Mouse (Mus musculus): ENCODE measurements at regions not wholly inside any gene's neighbourhood (a gene's known extent, or its start where the extent isn't known, plus 50 kb on each side); places are given as distances from the start of the nearest gene placed in this dataset. TPM values are rescaled to one million over a fixed set of nuclear protein-coding genes. Genes with fewer than 3 reads are reported as not detected.

- peak; percentile 37 for DNase-seq (ENCODE audit: low spot score)
These were observed 688.1 kb downstream of the Gm826 start for GRCm38 (mm10) chr2:159645861-159646260.

- peak; percentile 35 for DNase-seq (ENCODE audit: low spot score)
These were observed 687.4 kb downstream of the Gm826 start for GRCm38 (mm10) chr2:159646595-159646994.

GRCm38 (mm10) chr2:159652243-159652642, 681.7 kb downstream of the Gm826 start:
- no peak for DNase-seq (ENCODE audit: low spot score)

GRCm38 (mm10) chr2:159676845-159677244, 657.1 kb downstream of the Gm826 start:
- DNase-seq (ENCODE audit: low spot score): no peak

GRCm38 (mm10) chr2:159680641-159681040, 653.3 kb downstream of the Gm826 start:
- DNase-seq (ENCODE audit: low spot score): no peak

GRCm38 (mm10) chr2:159703100-159703499, 630.9 kb downstream of the Gm826 start:
- peak; percentile 16 for DNase-seq (ENCODE audit: low spot score)

- DNase-seq (ENCODE audit: low spot score): peak; percentile 66
These were observed 625.8 kb downstream of the Gm826 start for GRCm38 (mm10) chr2:159708141-159708540.

- DNase-seq (ENCODE audit: low spot score): no peak
These were observed 619.3 kb downstream of the Gm826 start for GRCm38 (mm10) chr2:159714633-159715032.

- no peak for DNase-seq (ENCODE audit: low spot score)
These were observed 615.2 kb downstream of the Gm826 start for GRCm38 (mm10) chr2:159718738-159719137.

GRCm38 (mm10) chr2:159725158-159726076, 608.5 kb downstream of the Gm826 start:
- no peak for DNase-seq (ENCODE audit: low spot score)

GRCm38 (mm10) chr2:159729301-159729700, 604.7 kb downstream of the Gm826 start:
- no peak for DNase-seq (ENCODE audit: low spot score)

GRCm38 (mm10) chr2:159730221-159730620, 603.7 kb downstream of the Gm826 start:
- no peak for DNase-seq (ENCODE audit: low spot score)

- no peak for DNase-seq (ENCODE audit: low spot score)
These were observed 602.7 kb downstream of the Gm826 start for GRCm38 (mm10) chr2:159731305-159731704.

GRCm38 (mm10) chr2:159732413-159732812, 601.5 kb downstream of the Gm826 start:
- no peak for DNase-seq (ENCODE audit: low spot score)

GRCm38 (mm10) chr2:159734576-159734975, 599.4 kb downstream of the Gm826 start:
- no peak for DNase-seq (ENCODE audit: low spot score)

- peak; percentile 10 for DNase-seq (ENCODE audit: low spot score)
These were observed 578.4 kb downstream of the Gm826 start for GRCm38 (mm10) chr2:159755541-159756011.

GRCm38 (mm10) chr2:159760806-159761205, 573.2 kb downstream of the Gm826 start:
- DNase-seq (ENCODE audit: low spot score): no peak

GRCm38 (mm10) chr2:159763115-159763514, 570.8 kb downstream of the Gm826 start:
- no peak for DNase-seq (ENCODE audit: low spot score)

Small RNA genes in the stretch of these regions (microRNA-seq; reads per million reads assigned to microRNA genes)
- not detected for gene Gm44319
